Mouse (Mus musculus) brain, embryonic 14.5 days (tissue): Measurements from ENCODE around the gene Dnaic1. TPM values are rescaled to one million over a fixed set of nuclear protein-coding genes. Genes with fewer than 3 reads are reported as not detected.
A peak's percentile ranks its signal among the peaks of the same experiment; 100 is the strongest.

Experiments used
- DNase-seq: peaks from one replicate; pipeline ENCODE4 v3.0.0-alpha.2; 2011; ENCODE audit warnings: low read depth
- CTCF ChIP-seq: fragments of 200-500 bp; IDR thresholded peaks from 2 replicates; pipeline ENCODE4 v1.5.1; 2012; ENCODE audit warnings: inconsistent platforms, mild to moderate bottlenecking, moderate library complexity, borderline replicate concordance; ENCODE audit not compliant: insufficient read depth, insufficient read length; ENCODE audit errors: extremely low read depth
- POLR2A ChIP-seq: fragments of 200-500 bp; IDR thresholded peaks from 2 replicates; pipeline ENCODE4 v1.6.1; 2012; ENCODE audit warnings: mild to moderate bottlenecking, inconsistent platforms, borderline replicate concordance; ENCODE audit not compliant: poor library complexity, insufficient read depth, insufficient read length, severe bottlenecking; ENCODE audit errors: extremely low read depth
- polyA plus RNA-seq: library from polyadenylated mRNA; depleted of rRNA; stranded (reverse); fragments of >200 nt; gene quantifications from 2 replicates; pipeline ENCODE4 v1.2.3, GENCODE M21; 2012

The Dnaic1 gene
- polyA plus RNA-seq, 1 experiment: 2.8 TPM

DNA sequence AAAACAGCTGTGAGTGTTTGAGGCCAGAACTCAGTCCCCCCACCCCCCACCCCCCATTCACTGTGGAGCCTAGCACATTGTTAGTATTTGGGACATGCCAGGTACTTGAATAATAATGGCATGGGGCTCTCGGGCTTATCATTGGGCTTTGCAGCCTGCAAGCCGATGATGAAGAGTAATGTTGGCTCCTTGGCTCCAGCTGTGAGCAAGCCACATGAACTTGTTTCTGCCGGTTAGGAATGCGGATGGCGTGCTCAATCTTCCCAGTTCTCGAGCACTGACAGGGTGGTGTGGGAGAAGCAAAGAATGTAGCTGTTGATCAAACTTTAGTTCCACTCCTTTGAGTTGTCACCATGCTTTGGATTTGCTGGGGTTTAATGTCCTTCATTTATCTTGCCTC is 6.3 kb downstream of the Dnaic1 start:
- TF ChIP-seq CTCF (no peak), POLR2A (no peak)
- DNase-seq: peak; percentile 42

GRCm38 (mm10) chr4:41583353-41583752 is 13.8 kb downstream of the Dnaic1 start:
- TF ChIP-seq POLR2A (no peak), CTCF (no peak)
- peak; percentile 28 for DNase-seq

GRCm38 (mm10) chr4:41602818-41603217 is 33.2 kb downstream of the Dnaic1 start:
- no peak for TF ChIP-seq POLR2A
- no peak for DNase-seq

DNA sequence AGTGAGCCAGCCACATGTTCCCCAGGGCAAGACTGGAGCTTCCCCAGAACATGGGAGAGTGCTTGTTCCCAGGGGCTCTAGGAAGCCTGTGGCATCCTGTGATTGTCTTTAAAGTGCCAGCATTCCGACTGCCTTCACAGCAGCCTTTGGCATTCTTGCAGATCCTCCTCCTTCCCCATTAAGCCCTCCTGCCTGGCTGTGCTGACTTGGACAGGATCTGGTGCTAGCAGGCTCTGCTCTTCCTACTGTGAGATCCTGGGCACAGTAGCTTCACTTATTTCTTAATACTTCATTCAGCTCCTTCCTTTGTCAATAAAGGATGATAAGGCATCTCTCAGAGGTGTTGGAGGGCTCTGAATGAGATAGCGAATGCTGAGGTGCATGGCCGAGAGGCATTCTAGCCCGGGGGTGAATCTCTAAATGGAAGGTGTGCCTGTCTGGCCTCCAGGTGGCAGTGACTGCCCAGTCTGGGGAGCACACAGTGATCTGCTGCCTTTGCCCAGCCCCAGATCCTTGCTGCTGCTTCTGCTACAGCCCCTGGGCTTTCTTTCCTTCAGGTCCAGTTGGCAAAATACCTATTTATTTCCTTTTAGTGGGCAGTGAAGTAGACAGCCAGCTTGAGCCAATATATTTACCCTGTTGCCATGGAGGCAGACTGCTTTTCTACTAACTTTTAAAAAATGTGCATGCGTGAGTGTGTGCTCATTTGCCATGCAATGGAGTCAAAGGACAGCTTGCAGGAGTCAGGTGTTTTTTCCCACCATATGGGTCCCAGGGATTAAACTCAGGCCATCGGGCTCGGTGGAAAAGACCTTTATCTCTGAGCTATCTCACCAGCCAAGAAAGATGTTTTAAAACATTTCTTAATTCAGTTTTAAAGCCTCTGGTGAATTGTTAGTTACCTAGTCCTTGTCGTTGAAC is 35.2 kb downstream of the Dnaic1 start:
- no peak for TF ChIP-seq POLR2A
- peak; percentile 59 for TF ChIP-seq CTCF
- peak; percentile 81 for DNase-seq

DNA sequence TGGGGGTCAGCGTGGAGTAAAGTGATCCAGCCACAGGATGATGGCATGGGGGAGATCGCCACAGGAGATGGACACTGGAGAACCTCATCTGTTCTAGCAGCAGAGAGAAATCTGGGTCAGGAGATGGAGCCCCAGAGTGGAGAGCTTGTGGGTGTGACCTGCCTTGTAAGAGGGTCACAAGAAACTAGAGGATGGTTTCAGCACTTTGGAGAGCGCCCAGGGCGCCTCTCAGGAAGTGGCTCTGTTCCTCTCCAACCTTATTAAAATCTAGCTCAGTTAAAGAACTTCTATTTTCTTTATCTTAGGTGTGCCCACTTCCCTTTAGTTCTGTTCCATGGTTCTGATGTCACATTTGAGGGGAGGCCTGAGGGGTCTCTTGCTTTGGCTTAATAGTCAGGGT is 37.2 kb downstream of the Dnaic1 start:
- peak; percentile 50 for DNase-seq

GRCm38 (mm10) chr4:41609681-41610593 is 40.4 kb downstream of the Dnaic1 start:
- DNase-seq: peak; percentile 75
- TF ChIP-seq POLR2A (no peak), CTCF (peak; percentile 33; the same call in 1 of the 2 replicates)

More for the DNA sequence above, 37.2 kb downstream of the Dnaic1 start:
- TF ChIP-seq POLR2A (no peak), CTCF (no peak)

DNA sequence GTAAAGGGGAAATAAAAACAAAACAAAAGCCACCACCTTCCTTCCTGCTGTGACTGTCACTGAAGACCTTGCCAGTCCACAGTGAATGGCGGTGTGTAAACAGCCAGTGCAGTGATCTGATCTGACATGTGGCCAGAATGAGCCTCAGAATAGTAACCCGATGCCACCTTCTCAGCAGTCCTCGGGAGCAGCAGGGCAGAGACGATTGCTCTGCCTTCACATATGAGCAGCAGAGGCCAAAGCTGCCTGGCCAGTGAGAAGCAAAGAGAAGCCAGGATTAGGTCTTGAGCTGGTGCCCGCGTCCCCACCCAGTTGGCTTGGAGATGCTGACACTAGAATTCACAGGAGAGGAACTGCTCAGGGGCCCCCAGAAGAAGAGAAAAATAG is 41.0 kb downstream of the Dnaic1 start:
- DNase-seq: no peak
- TF ChIP-seq CTCF (no peak), POLR2A (no peak)

GRCm38 (mm10) chr4:41612166-41612565 is 42.6 kb downstream of the Dnaic1 start:
- DNase-seq: peak; percentile 98
- TF ChIP-seq CTCF: no peak
- TF ChIP-seq POLR2A: no peak

- DNase-seq: peak; percentile 89
- TF ChIP-seq CTCF (peak; percentile 98), POLR2A (no peak)
Observed at GRCm38 (mm10) chr4:41614156-41614555, 44.6 kb downstream of the Dnaic1 start.

- peak; percentile 17; the same call in 1 of the 2 replicates for TF ChIP-seq CTCF
- TF ChIP-seq POLR2A: no peak
- peak; percentile 97 for DNase-seq
Observed at GRCm38 (mm10) chr4:41615661-41616599, 46.4 kb downstream of the Dnaic1 start.
